Mouse (Mus musculus) stomach, postnatal 0 days (tissue): ENCODE data around the gene Enox1. TPM values are rescaled to one million over a fixed set of nuclear protein-coding genes. Genes with fewer than 3 reads are reported as not detected.

Experiments
- ATAC-seq: fragments of 200-750 bp; cut with Nextera tagmentation; 2 replicates; pipeline ENCODE4 v1.8.0; 2017; ENCODE audit not compliant: low FRiP score, low TSS enrichment
- DNase-seq: peaks from one replicate; pipeline ENCODE4 v3.0.0-alpha.2; 2016; ENCODE audit warnings: low spot score
- H3K27ac ChIP-seq: fragments of 300-500 bp; sonication (generic); replicated peaks from 2 replicates; pipeline ENCODE4 v1.5.1; 2014; ENCODE audit warnings: mild to moderate bottlenecking, control low read depth
- H3K27me3 ChIP-seq: fragments of 300-500 bp; sonication (generic); 2 replicates; pipeline ENCODE4 v1.6.1; 2014; ENCODE audit warnings: low read length; ENCODE audit not compliant: control insufficient read depth, insufficient read depth
- H3K36me3 ChIP-seq: fragments of 300-500 bp; sonication (generic); 2 replicates; pipeline ENCODE4 v1.6.1; 2014; ENCODE audit warnings: low read length, mixed read lengths; ENCODE audit not compliant: control insufficient read depth, insufficient read depth
- H3K4me1 ChIP-seq: fragments of 300-500 bp; sonication (generic); replicated peaks from 2 replicates; pipeline ENCODE4 v1.6.1; 2014; ENCODE audit warnings: antibody characterized with exemption; ENCODE audit not compliant: control insufficient read depth, insufficient read depth
- H3K4me2 ChIP-seq: fragments of 300-500 bp; sonication (generic); replicated peaks from 2 replicates; pipeline ENCODE4 v1.6.1; 2014; ENCODE audit warnings: low read depth, mild to moderate bottlenecking, control low read depth, moderate library complexity
- H3K4me3 ChIP-seq: fragments of 300-500 bp; sonication (generic); 2 replicates; pipeline ENCODE4 v1.5.1; 2014; ENCODE audit warnings: low read depth, low read length, control low read depth
- H3K9ac ChIP-seq: fragments of 300-500 bp; sonication (generic); 2 replicates; pipeline ENCODE4 v1.6.1; 2014; ENCODE audit warnings: mild to moderate bottlenecking, low read length, control low read depth, mixed read lengths
- H3K9me3 ChIP-seq: fragments of 300-500 bp; sonication (generic); 2 replicates; pipeline ENCODE4 v1.6.1; 2016; ENCODE audit warnings: low read length; ENCODE audit not compliant: control insufficient read depth
- CTCF ChIP-seq: IDR thresholded peaks from 2 replicates; pipeline ENCODE4 v1.5.1; 2016; ENCODE audit warnings: antibody characterized with exemption, low read depth, mild to moderate bottlenecking, moderate library complexity
- EP300 ChIP-seq: optimal IDR thresholded peaks from 2 replicates; pipeline ENCODE3; 2016; ENCODE audit warnings: antibody characterized with exemption
- WGBS: fragments of 180-500 bp; shearing (Covaris S2); extraction: QIAGEN DNeasy Blood & Tissue Kit; methylation state at CpG from one replicate; pipeline ENCODE4 v1.1.7; 2014; 5-methylcytosine and 5-hydroxymethylcytosine counted together
- polyA plus RNA-seq: library from polyadenylated mRNA; unstranded; fragments of >200 nt; fragmentation: Nextera tagmentation; extraction: Ambion mirVana; gene quantifications from 2 replicates; pipeline ENCODE4 v1.2.1, GENCODE M21; 2015

Gene Enox1
- polyA plus RNA-seq, 1 experiment from 2014 or later: 2.5 TPM

GRCm38 (mm10) chr14:77546531-77547274 is 390.1 kb downstream of the Enox1 start:
- WGBS: 83% methylated on average over 8 of the region's 8 CpGs
- H3K9me3 ChIP-seq: no peaks in the 10 kb centered on the region
- ATAC-seq: no peak

GRCm38 (mm10) chr14:77547351-77547750 is 390.8 kb downstream of the Enox1 start:
- Histone ChIP-seq H3K4me1 (no peaks in the 10 kb centered on the region), H3K4me2 (no peak overlapping the region), H3K9ac (no peak overlapping the region), H3K27me3 (no peaks in the 10 kb centered on the region), H3K4me3 (no peak overlapping the region), H3K36me3 (no peaks in the 10 kb centered on the region), H3K9me3 (no peaks in the 10 kb centered on the region), H3K27ac (no peak overlapping the region)
- no peak for TF ChIP-seq CTCF
- no peak for TF ChIP-seq EP300
- no peak for DNase-seq
- WGBS: 78% methylated on average over 5 of the region's 5 CpGs
- ATAC-seq: no peak

More at GRCm38 (mm10) chr14:77546531-77547274, 390.1 kb downstream of the Enox1 start:
- Histone ChIP-seq H3K36me3 (no peaks in the 10 kb centered on the region), H3K27ac (no peak overlapping the region), H3K4me3 (no peak overlapping the region), H3K27me3 (no peaks in the 10 kb centered on the region), H3K4me2 (no peak overlapping the region), H3K9ac (no peak overlapping the region), H3K4me1 (no peaks in the 10 kb centered on the region)
- no peak for DNase-seq
- no peak for TF ChIP-seq EP300
- TF ChIP-seq CTCF: no peak

GRCm38 (mm10) chr14:77548963-77549362 is 392.4 kb downstream of the Enox1 start:
- no peaks in the 10 kb centered on the region for H3K4me1 ChIP-seq
- WGBS: 85% methylated on average over 5 of the region's 5 CpGs
- DNase-seq (no peak), ATAC-seq (no peak)
- H3K9me3 ChIP-seq: no peaks in the 10 kb centered on the region
- no peak overlapping the region for H3K4me3 ChIP-seq
- TF ChIP-seq CTCF: no peak
- TF ChIP-seq EP300: no peak
- H3K27me3 ChIP-seq: no peaks in the 10 kb centered on the region
- no peaks in the 10 kb centered on the region for H3K36me3 ChIP-seq
- H3K27ac ChIP-seq: no peak overlapping the region
- H3K9ac ChIP-seq: no peak overlapping the region
- H3K4me2 ChIP-seq: no peak overlapping the region

GRCm38 (mm10) chr14:77557446-77558070 is 401.0 kb downstream of the Enox1 start:
- no peak for ATAC-seq
- no peak for TF ChIP-seq EP300
- TF ChIP-seq CTCF: no peak

GRCm38 (mm10) chr14:77558910-77559309 is 402.3 kb downstream of the Enox1 start:
- TF ChIP-seq EP300: no peak
- no peak for TF ChIP-seq CTCF
- Histone ChIP-seq H3K9me3 (no peaks in the 10 kb centered on the region), H3K4me2 (no peak overlapping the region), H3K4me1 (no peaks in the 10 kb centered on the region), H3K27me3 (no peaks in the 10 kb centered on the region), H3K36me3 (no peaks in the 10 kb centered on the region), H3K27ac (no peak overlapping the region), H3K4me3 (no peak overlapping the region), H3K9ac (no peak overlapping the region)
- ATAC-seq (no peak), DNase-seq (no peak)
- WGBS: 94% methylated on average over 3 of the region's 3 CpGs

More at GRCm38 (mm10) chr14:77557446-77558070, 401.0 kb downstream of the Enox1 start:
- Histone ChIP-seq H3K4me2 (no peak overlapping the region), H3K9me3 (no peaks in the 10 kb centered on the region), H3K4me1 (no peaks in the 10 kb centered on the region), H3K4me3 (no peak overlapping the region), H3K36me3 (no peaks in the 10 kb centered on the region), H3K27ac (no peak overlapping the region), H3K9ac (no peak overlapping the region), H3K27me3 (no peaks in the 10 kb centered on the region)
- WGBS: 43% methylated on average over 7 of the region's 7 CpGs
- DNase-seq: no peak

GRCm38 (mm10) chr14:77559792-77560191 is 403.2 kb downstream of the Enox1 start:
- Histone ChIP-seq H3K27ac (no peak overlapping the region), H3K9me3 (no peaks in the 10 kb centered on the region), H3K4me1 (no peaks in the 10 kb centered on the region), H3K27me3 (no peaks in the 10 kb centered on the region), H3K4me2 (no peak overlapping the region), H3K4me3 (no peak overlapping the region), H3K9ac (no peak overlapping the region), H3K36me3 (no peaks in the 10 kb centered on the region)
- no peak for TF ChIP-seq EP300
- no peak for TF ChIP-seq CTCF
- ATAC-seq (no peak), DNase-seq (no peak)
- 67% methylated on average over 5 of the region's 5 CpGs for WGBS
